Mouse (Mus musculus) midbrain, embryonic 12.5 days (tissue): ENCODE data around the gene Gabrb2. TPM values are rescaled to one million over a fixed set of nuclear protein-coding genes. Genes with fewer than 3 reads are reported as not detected.

Source experiments
- ATAC-seq: fragments of 200-750 bp; cut with Nextera tagmentation; 2 replicates; pipeline ENCODE4 v1.8.0; 2017; ENCODE audit warnings: low read depth, moderate TSS enrichment, moderate library complexity; ENCODE audit not compliant: low FRiP score
- H3K27ac ChIP-seq: fragments of 300-500 bp; sonication (generic); replicated peaks from 2 replicates; pipeline ENCODE4 v1.5.1; 2016; ENCODE audit warnings: mild to moderate bottlenecking
- H3K27me3 ChIP-seq: fragments of 300-500 bp; sonication (generic); 2 replicates; pipeline ENCODE4 v1.6.1; 2016; ENCODE audit warnings: mild to moderate bottlenecking
- H3K36me3 ChIP-seq: fragments of 300-500 bp; sonication (generic); 2 replicates; pipeline ENCODE4 v1.6.1; 2016
- H3K4me1 ChIP-seq: fragments of 300-500 bp; sonication (generic); 2 replicates; pipeline ENCODE4 v1.6.1; 2016
- H3K4me2 ChIP-seq: fragments of 300-500 bp; sonication (generic); replicated peaks from 2 replicates; pipeline ENCODE4 v1.6.1; 2016; ENCODE audit warnings: mild to moderate bottlenecking, moderate library complexity
- H3K4me3 ChIP-seq: fragments of 300-500 bp; sonication (generic); 2 replicates; pipeline ENCODE4 v1.5.1; 2016; ENCODE audit warnings: mild to moderate bottlenecking
- H3K9ac ChIP-seq: fragments of 300-500 bp; sonication (generic); replicated peaks from 2 replicates; pipeline ENCODE4 v1.6.1; 2016; ENCODE audit warnings: mild to moderate bottlenecking, moderate library complexity
- H3K9me3 ChIP-seq: fragments of 300-500 bp; sonication (generic); 2 replicates; pipeline ENCODE4 v1.6.1; 2016; ENCODE audit warnings: mild to moderate bottlenecking
- WGBS: fragments of 180-500 bp; shearing (Covaris S2); methylation state at CpG from one replicate; pipeline ENCODE4 v1.1.7; 2016; 5-methylcytosine and 5-hydroxymethylcytosine counted together
- polyA plus RNA-seq: library from polyadenylated mRNA; unstranded; fragments of >200 nt; fragmentation: Nextera tagmentation; extraction: Ambion mirVana; gene quantifications from 2 replicates; pipeline ENCODE4 v1.2.1, GENCODE M21; 2016

The Gabrb2 gene
- polyA plus RNA-seq, 1 experiment from 2014 or later: 19.6 TPM

DNA sequence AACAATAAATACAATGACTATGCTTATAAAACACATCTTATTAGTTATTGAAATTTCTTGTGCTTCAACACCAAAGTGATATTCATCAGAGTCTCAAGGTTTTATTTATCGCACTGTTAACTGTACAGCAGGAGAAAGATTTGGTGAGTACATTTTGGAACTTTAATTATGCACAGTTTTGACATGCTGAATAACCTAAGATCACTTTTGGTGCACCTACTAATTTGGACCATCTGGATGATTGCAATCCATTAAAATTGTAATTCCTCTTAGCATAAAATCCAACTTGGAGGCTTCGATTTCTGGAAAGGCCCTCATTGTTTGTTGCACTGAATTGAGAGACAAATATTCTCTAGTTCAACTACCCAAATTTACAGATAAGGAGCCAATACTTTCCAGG, 123.3 kb downstream of the Gabrb2 start:
- Histone ChIP-seq H3K9ac (no peak overlapping the region), H3K27me3 (no peaks in the 10 kb centered on the region), H3K4me3 (no peak overlapping the region), H3K27ac (no peak overlapping the region), H3K4me1 (no peaks in the 10 kb centered on the region), H3K9me3 (no peaks in the 10 kb centered on the region), H3K4me2 (no peak overlapping the region), H3K36me3 (no peaks in the 10 kb centered on the region)
- 90% methylated on average over 2 of the region's 2 CpGs for WGBS
- ATAC-seq: no peak

DNA sequence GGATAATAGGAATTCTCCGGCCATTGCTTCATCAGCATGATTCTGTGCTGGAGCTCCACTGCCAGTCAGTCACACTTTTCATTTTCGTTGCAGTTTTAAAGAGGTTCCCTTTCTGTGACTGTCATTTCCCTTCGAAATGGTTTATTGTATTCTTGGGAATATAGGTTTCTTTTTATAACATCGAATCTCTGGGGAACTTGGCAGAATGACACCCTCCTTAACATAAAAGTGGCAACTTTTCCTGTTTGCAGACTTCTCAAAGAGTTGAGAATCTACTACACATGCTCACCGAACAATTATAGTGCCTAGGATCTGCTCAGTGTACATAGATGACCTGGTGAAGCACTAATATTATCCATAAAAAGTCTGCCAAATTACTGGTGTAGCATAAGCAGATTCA, 146.5 kb downstream of the Gabrb2 start:
- Histone ChIP-seq H3K4me2 (no peak overlapping the region), H3K9me3 (no peaks in the 10 kb centered on the region), H3K9ac (no peak overlapping the region), H3K4me1 (0 out of 2 replicates have a peak, but pooled peaks cover 2% of the 10 kb centered on the region), H3K4me3 (no peak overlapping the region), H3K27ac (no peak overlapping the region), H3K27me3 (no peaks in the 10 kb centered on the region), H3K36me3 (no peaks in the 10 kb centered on the region)
- no peak for ATAC-seq
- WGBS: 82% methylated on average over 5 of the region's 5 CpGs

DNA sequence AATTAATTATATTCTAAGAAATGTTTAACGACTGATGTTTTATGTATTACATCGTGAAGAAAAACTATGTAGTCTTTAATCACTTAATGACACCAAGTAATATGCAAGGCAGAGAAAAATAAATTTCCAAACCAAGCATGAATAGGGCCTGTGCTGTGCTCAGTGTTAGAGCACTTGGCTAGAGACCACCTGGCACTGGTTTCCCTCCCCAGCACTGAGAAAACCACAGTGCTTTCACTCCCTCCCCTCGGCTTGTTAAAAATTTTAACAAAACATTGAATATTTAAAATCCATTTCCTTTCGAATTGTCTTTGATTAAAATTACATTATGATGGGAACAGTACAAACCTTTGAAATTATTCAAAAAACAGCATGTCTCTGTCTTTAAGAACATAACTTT, 151.9 kb downstream of the Gabrb2 start:
- Histone ChIP-seq H3K4me1 (no peaks in the 10 kb centered on the region), H3K27ac (no peak overlapping the region), H3K4me3 (no peak overlapping the region), H3K9ac (no peak overlapping the region), H3K9me3 (no peaks in the 10 kb centered on the region), H3K27me3 (no peaks in the 10 kb centered on the region), H3K36me3 (no peaks in the 10 kb centered on the region), H3K4me2 (no peak overlapping the region)
- no peak for ATAC-seq
- 87% methylated on average over 4 of the region's 4 CpGs for WGBS

DNA sequence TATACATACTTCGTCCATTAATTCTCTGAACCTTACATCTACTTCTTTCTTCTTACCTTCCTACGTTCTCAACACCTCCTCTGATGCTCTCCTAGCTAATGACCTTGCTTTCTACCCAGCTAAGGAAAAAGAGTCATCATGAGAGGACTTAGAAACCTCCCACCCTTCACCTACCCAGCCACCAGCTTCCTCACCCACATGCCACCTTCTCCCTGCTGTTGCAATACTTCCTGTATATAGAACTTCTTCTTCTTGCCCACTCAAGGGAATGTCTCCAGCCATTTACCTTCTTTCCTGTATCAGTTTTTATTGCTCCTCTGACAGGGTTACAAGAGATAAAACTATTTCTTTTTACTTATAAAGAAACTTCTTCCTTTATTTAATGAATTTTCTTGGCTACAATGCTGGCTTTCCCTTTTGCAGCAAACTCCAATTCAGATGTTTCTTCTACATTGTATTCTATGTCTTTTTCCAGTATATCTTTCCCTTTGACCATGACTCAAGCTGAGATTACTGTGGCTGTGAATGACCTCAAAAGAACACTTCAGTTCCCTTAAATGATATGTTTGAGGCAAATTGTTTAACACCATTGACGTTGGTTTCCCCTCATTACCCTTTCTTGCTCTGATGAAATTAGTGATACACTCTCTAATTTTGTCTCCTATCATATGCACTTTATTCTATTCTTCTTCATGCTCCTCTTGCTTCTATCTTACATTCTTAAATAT, 155.8 kb downstream of the Gabrb2 start:
- WGBS: 81% methylated on average over 3 of the region's 3 CpGs
- Histone ChIP-seq H3K27ac (no peak overlapping the region), H3K36me3 (no peaks in the 10 kb centered on the region), H3K27me3 (no peaks in the 10 kb centered on the region), H3K4me1 (no peaks in the 10 kb centered on the region), H3K9ac (no peak overlapping the region), H3K4me3 (no peak overlapping the region), H3K4me2 (no peak overlapping the region), H3K9me3 (no peaks in the 10 kb centered on the region)
- ATAC-seq: no peak

DNA sequence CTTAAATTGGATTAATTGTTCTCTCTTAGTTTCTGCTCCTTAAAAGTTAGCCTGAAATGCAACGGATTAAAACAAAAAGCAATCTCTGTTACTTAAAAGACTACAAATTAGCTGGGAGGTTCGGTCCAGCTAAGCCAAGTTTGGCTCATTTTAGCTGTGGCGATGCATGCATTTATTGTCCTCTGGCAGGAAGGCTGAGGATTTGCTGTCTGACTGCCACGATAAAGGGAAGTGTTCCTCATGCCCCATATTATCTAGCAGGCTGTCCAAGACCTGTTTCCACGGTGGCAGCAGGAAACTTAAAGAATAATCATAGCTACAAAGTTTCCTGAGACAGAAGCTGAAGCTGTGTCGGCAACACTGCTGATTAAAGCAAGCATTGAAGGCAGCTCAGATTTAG, 160.2 kb downstream of the Gabrb2 start:
- no peak for ATAC-seq
- H3K27ac ChIP-seq: no peak overlapping the region
- H3K27me3 ChIP-seq: no peaks in the 10 kb centered on the region
- H3K4me2 ChIP-seq: no peak overlapping the region
- no peaks in the 10 kb centered on the region for H3K9me3 ChIP-seq
- no peaks in the 10 kb centered on the region for H3K36me3 ChIP-seq
- H3K9ac ChIP-seq: no peak overlapping the region
- H3K4me1 ChIP-seq: no peaks in the 10 kb centered on the region
- 50% methylated on average over 6 of the region's 6 CpGs for WGBS
- H3K4me3 ChIP-seq: no peak overlapping the region

DNA sequence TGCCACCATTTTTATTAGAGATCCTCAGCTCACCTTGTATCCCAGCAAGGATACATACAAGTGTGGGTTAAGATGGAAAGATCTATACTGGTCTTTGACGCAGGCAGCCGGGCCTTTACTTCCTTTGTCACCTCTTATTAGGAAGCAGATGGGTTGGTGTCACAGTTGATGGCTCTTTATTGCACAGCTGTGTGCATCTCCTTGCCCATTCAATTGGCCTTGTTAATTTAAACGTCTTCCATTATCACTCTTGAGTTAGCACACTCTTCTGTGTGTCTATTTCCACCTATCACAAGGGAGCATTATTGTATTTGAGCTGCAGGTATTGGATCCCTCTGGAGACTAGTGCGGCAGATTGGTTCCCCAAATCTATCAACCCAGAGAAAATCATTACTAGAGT, 161.6 kb downstream of the Gabrb2 start:
- H3K9me3 ChIP-seq: no peaks in the 10 kb centered on the region
- H3K36me3 ChIP-seq: no peaks in the 10 kb centered on the region
- no peak overlapping the region for H3K9ac ChIP-seq
- no peak overlapping the region for H3K4me2 ChIP-seq
- 75% methylated on average over 4 of the region's 4 CpGs for WGBS
- H3K27ac ChIP-seq: no peak overlapping the region
- no peaks in the 10 kb centered on the region for H3K27me3 ChIP-seq
- H3K4me3 ChIP-seq: no peak overlapping the region
- no peak for ATAC-seq
- H3K4me1 ChIP-seq: no peaks in the 10 kb centered on the region

DNA sequence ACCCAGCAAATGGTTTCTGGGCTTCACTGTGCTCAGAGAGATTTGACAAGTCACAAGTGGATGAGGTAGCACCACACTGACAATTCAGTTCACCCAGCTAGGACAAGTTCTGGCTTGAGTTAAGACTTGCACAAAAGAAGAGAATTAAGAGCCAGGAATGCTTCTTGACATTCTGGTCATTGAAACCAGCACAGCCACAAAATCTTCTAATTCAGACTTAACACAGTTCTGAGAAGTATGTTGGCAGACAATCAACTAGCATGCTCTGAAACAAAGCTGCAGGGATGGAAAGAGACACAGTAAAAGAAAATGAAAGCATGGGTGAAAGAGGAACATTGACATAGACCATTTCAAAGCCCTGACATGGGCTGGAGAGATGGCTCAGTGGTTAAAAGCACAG, 162.2 kb downstream of the Gabrb2 start:
- Histone ChIP-seq H3K4me1 (no peaks in the 10 kb centered on the region), H3K36me3 (no peaks in the 10 kb centered on the region), H3K27me3 (no peaks in the 10 kb centered on the region), H3K4me3 (no peak overlapping the region), H3K4me2 (no peak overlapping the region), H3K27ac (no peak overlapping the region), H3K9me3 (no peaks in the 10 kb centered on the region), H3K9ac (no peak overlapping the region)
- no peak for ATAC-seq

DNA sequence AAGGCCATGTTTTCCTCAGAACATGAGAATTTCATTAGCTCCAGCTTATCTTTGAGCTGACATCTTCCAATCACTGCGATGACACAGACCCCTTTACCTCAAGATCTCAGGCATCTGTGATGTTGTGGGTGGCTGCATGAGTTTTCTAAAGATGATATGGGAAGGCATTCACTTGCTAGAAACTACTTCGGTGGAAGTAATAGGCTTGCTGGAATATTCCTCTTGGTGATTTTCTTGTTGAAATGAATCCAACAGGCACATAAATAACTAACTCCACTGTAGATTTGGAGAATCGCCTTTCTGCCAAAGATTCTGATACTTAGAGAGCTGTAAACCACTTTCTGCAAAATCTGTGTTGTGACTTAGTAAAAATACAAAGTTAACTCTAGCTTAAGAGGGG, 172.9 kb downstream of the Gabrb2 start:
- Histone ChIP-seq H3K9ac (no peak overlapping the region), H3K36me3 (no peaks in the 10 kb centered on the region), H3K27ac (no peak overlapping the region), H3K4me3 (no peak overlapping the region), H3K9me3 (no peaks in the 10 kb centered on the region), H3K4me2 (no peak overlapping the region), H3K4me1 (no peaks in the 10 kb centered on the region), H3K27me3 (no peaks in the 10 kb centered on the region)
- ATAC-seq: no peak
- 87% methylated on average over 3 of the region's 3 CpGs for WGBS

DNA sequence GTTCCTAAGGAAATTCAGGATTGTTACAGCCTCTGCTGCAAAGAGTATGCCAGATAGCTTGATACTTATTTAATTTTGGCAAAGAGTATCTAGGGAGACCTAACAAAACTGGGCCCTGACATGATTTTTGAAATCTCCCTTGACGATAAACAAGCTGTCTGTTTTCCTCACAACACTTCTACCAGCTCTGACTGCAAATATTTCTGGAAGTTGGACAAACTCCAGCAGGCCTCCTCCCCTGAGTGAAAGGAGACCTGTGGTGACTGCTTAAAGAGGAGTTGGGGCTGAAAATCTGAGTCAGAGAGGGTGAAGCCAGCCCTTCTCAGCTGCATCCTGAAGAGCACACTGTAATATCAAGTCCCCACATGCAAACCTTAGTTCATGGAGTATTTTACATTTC, 186.7 kb downstream of the Gabrb2 start:
- Histone ChIP-seq H3K27me3 (no peaks in the 10 kb centered on the region), H3K9me3 (no peaks in the 10 kb centered on the region), H3K27ac (no peak overlapping the region), H3K4me1 (no peaks in the 10 kb centered on the region), H3K36me3 (no peaks in the 10 kb centered on the region), H3K4me2 (no peak overlapping the region), H3K4me3 (no peak overlapping the region), H3K9ac (no peak overlapping the region)
- WGBS: 88% methylated on average over 1 of the region's 1 CpGs
- no peak for ATAC-seq

DNA sequence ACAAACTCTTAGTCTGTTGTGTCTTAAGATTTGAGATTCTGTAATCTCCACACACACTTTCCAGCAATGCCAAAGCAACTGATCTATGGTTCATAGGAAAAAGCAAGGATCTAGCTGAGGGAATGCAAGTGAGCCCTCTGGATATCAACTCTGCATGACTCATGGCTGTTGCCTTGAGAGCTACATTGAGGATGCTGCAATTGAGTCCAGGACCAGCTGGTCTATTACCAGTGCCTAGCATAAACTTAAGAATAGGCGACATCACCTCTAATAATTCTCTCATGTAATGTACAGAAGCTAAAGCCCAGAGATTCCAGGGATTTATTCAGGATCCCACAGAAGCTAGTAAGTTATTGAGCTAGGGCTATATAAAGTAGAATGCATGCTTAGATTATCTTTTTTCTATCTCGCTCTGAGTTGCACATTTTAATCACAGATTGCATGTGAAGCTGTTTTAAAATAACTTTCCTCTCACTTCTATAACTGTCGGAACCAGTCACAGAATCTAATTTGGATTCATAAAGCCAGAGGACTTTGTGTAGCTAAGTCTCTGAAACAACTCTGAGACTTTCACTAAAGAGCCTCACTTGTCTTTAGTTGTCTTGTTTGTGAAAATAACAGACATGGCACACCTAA, 189.7 kb downstream of the Gabrb2 start:
- WGBS: 91% methylated on average over 3 of the region's 3 CpGs
- Histone ChIP-seq H3K4me3 (no peak overlapping the region), H3K4me2 (no peak overlapping the region), H3K36me3 (no peaks in the 10 kb centered on the region), H3K27ac (no peak overlapping the region), H3K9ac (no peak overlapping the region), H3K27me3 (no peaks in the 10 kb centered on the region), H3K4me1 (no peaks in the 10 kb centered on the region), H3K9me3 (no peaks in the 10 kb centered on the region)
- ATAC-seq: no peak

DNA sequence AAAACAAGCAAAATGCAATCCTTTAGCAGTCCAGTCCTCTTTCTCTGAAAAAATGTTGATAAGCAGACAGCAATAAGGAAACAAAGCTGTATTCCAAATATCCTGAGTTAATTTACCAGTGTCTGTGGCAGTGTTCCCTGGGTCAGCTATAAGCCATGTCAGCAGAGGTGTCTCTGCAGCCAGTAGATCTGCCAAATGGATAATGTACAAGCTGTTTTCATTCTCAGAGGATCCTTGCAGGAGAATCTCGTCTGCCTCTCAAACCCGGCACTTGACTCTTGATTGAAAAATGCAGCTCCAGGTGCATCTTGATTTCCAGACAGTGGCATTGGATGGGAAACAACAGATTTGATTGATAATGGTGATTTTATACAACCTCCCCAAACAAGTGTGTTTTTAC, 198.6 kb downstream of the Gabrb2 start:
- Histone ChIP-seq H3K4me3 (no peak overlapping the region), H3K9ac (no peak overlapping the region), H3K4me2 (no peak overlapping the region), H3K9me3 (no peaks in the 10 kb centered on the region), H3K27ac (no peak overlapping the region), H3K4me1 (no peaks in the 10 kb centered on the region), H3K36me3 (no peaks in the 10 kb centered on the region), H3K27me3 (no peaks in the 10 kb centered on the region)
- no peak for ATAC-seq
- 68% methylated on average over 2 of the region's 2 CpGs for WGBS

DNA sequence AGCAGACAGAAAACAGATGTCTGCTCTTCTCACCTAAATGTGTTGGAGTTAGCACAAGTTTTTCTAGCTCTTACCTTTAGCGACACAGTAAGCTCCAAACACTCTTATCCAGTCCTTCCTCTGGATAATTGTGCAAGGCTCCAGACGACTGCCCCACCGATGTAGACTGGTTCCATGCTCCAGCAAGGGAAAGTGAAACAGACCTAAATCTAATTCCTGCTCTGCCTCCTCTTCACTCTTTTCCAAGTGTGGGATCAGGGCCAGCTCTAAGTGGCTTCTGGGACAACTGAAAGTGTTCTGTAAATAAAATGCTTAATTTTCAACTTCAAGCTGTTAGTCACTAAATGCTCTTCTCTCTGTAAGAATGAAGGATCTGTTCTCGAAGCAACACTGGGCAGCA, 201.6 kb downstream of the Gabrb2 start:
- H3K36me3 ChIP-seq: no peaks in the 10 kb centered on the region
- ATAC-seq: no peak
- 88% methylated on average over 4 of the region's 4 CpGs for WGBS

DNA sequence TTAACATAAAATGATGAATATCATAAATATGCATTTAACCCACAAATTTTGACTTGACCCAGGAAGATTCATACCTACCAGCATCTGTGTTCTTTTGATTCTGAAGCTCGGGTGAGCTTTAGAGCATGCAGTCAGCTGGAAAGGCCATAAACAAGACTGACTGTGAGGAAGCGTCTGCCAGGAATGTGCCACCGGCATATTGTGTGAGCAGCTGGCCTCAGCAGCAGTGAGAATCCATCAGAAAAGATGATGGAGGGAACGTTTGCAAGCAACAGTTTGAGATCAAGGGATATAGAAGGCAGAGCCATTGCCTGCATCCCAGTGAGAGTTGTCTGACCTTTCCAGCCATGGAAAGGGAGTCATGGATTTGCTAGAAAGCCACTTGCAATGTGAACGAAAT, 230.6 kb downstream of the Gabrb2 start:
- no peak overlapping the region for H3K9ac ChIP-seq
- no peak overlapping the region for H3K4me3 ChIP-seq
- WGBS: 78% methylated on average over 5 of the region's 5 CpGs
- no peak for ATAC-seq
- H3K4me2 ChIP-seq: no peak overlapping the region
- H3K36me3 ChIP-seq: no peaks in the 10 kb centered on the region
- H3K27ac ChIP-seq: no peak overlapping the region
- H3K4me1 ChIP-seq: no peaks in the 10 kb centered on the region
- H3K27me3 ChIP-seq: no peaks in the 10 kb centered on the region
- no peaks in the 10 kb centered on the region for H3K9me3 ChIP-seq

More for the DNA sequence above, 201.6 kb downstream of the Gabrb2 start:
- H3K9me3 ChIP-seq: no peaks in the 10 kb centered on the region
- no peak overlapping the region for H3K4me2 ChIP-seq
- no peak overlapping the region for H3K9ac ChIP-seq
- no peaks in the 10 kb centered on the region for H3K4me1 ChIP-seq
- no peaks in the 10 kb centered on the region for H3K27me3 ChIP-seq
- H3K27ac ChIP-seq: no peak overlapping the region
- no peak overlapping the region for H3K4me3 ChIP-seq
